Mouse (Mus musculus) liver, embryonic 15.5 days (tissue): Measurements from ENCODE around the gene Rabggta. TPM values are rescaled to one million over a fixed set of nuclear protein-coding genes. Genes with fewer than 3 reads are reported as not detected.

Experiments used
- ATAC-seq: fragments of 200-750 bp; cut with Nextera tagmentation; 2 replicates; pipeline ENCODE4 v1.8.0; 2017; ENCODE audit warnings: moderate number of reproducible peaks, mild to moderate bottlenecking, moderate library complexity; ENCODE audit not compliant: insufficient read depth
- H3K27ac ChIP-seq: fragments of 300-500 bp; sonication (generic); replicated peaks from 2 replicates; pipeline ENCODE4 v1.5.1; 2015; ENCODE audit warnings: mild to moderate bottlenecking, inconsistent platforms
- H3K27me3 ChIP-seq: fragments of 300-500 bp; sonication (generic); 2 replicates; pipeline ENCODE4 v1.6.1; 2015; ENCODE audit warnings: mild to moderate bottlenecking, inconsistent platforms
- H3K36me3 ChIP-seq: fragments of 300-500 bp; sonication (generic); replicated peaks from 2 replicates; pipeline ENCODE4 v1.6.1; 2015; ENCODE audit warnings: moderate library complexity, mild to moderate bottlenecking, inconsistent platforms
- H3K4me1 ChIP-seq: fragments of 300-500 bp; sonication (generic); replicated peaks from 2 replicates; pipeline ENCODE4 v1.6.1; 2015; ENCODE audit warnings: inconsistent platforms
- H3K4me2 ChIP-seq: fragments of 300-500 bp; sonication (generic); 2 replicates; pipeline ENCODE4 v1.6.1; 2015; ENCODE audit warnings: moderate library complexity, mild to moderate bottlenecking, inconsistent platforms
- H3K4me3 ChIP-seq: fragments of 300-500 bp; sonication (generic); replicated peaks from 2 replicates; pipeline ENCODE4 v1.5.1; 2015; ENCODE audit warnings: mild to moderate bottlenecking, inconsistent platforms
- H3K9ac ChIP-seq: fragments of 300-500 bp; sonication (generic); 2 replicates; pipeline ENCODE4 v1.6.1; 2015; ENCODE audit warnings: moderate library complexity, mild to moderate bottlenecking, inconsistent platforms
- H3K9me3 ChIP-seq: fragments of 300-500 bp; sonication (generic); replicated peaks from 2 replicates; pipeline ENCODE4 v1.6.1; 2016; ENCODE audit warnings: inconsistent platforms
- WGBS: fragments of 180-500 bp; shearing (Covaris S2); methylation state at CpG from one replicate; pipeline ENCODE4 v1.1.7; 2015; ENCODE audit warnings: mixed read lengths; ENCODE audit not compliant: insufficient replicate concordance; 5-methylcytosine and 5-hydroxymethylcytosine counted together
- polyA plus RNA-seq: library from polyadenylated mRNA; unstranded; fragments of >200 nt; fragmentation: Nextera tagmentation; extraction: Ambion mirVana; gene quantifications from 2 replicates; pipeline ENCODE4 v1.2.1, GENCODE M21; 2015

The Rabggta gene
- polyA plus RNA-seq, 1 experiment from 2014 or later, result 10.5 TPM

- H3K4me3 ChIP-seq, result no peak overlapping the region
- H3K9me3 ChIP-seq, result no peaks in the 10 kb centered on the region
- peaks cover 2% of the 10 kb centered on the region; the same call in 1 of the 2 replicates for H3K4me1 ChIP-seq
- 56% methylated on average over 10 of the region's 10 CpGs for WGBS
- no peak overlapping the region for H3K9ac ChIP-seq
- H3K4me2 ChIP-seq, result no peak overlapping the region
- no peak overlapping the region for H3K27ac ChIP-seq
- peaks cover under 1% of the 10 kb centered on the region; the same call in 1 of the 2 replicates for H3K36me3 ChIP-seq
- H3K27me3 ChIP-seq, result peaks cover 7% of the 10 kb centered on the region; the same call in 1 of the 2 replicates
- no peak for ATAC-seq
These were observed 11.8 kb upstream of the Rabggta start for GRCm38 (mm10) chr14:55733889-55734288.

DNA sequence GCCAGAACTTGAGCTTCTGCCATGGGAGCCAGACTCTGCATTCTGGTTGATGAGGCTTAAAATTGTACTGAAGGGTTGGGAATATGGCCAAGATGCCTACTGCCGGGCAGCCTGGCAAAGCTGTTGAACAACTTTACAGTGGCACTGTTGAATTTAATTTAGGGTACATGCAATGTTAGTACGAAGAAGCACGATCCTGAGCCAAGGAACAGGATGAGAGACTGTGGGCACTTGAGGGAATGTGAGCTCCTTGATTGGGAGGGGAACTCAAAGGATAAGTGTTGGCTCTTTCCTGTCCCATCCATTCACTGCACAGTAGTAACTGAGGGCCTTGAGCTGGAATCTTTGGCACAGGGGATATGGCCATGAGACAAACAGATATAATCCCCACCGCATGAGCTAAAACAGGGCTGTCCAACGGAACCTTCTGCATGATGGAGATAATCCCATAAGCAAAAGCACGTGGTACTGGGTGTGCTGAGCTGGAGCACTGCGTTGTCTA lies 8.5 kb upstream of the Rabggta start:
- Histone ChIP-seq H3K4me2 (no peak overlapping the region), H3K27me3 (peaks cover 7% of the 10 kb centered on the region; the same call in 1 of the 2 replicates), H3K4me3 (no peak overlapping the region), H3K4me1 (peaks cover 8% of the 10 kb centered on the region), H3K9me3 (no peaks in the 10 kb centered on the region), H3K36me3 (no peaks in the 10 kb centered on the region), H3K27ac (no peak overlapping the region), H3K9ac (no peak overlapping the region)
- 54% methylated on average over 7 of the region's 7 CpGs for WGBS
- ATAC-seq, result no peak

- Histone ChIP-seq H3K4me3 (no peak overlapping the region), H3K9me3 (no peaks in the 10 kb centered on the region), H3K27me3 (peaks cover 7% of the 10 kb centered on the region; the same call in 1 of the 2 replicates), H3K4me1 (peaks cover 13% of the 10 kb centered on the region), H3K27ac (no peak overlapping the region), H3K36me3 (no peaks in the 10 kb centered on the region), H3K4me2 (no peak overlapping the region), H3K9ac (no peak overlapping the region)
- 64% methylated on average over 7 of the region's 7 CpGs for WGBS
- ATAC-seq, result no peak
These were observed 8.1 kb upstream of the Rabggta start for GRCm38 (mm10) chr14:55730116-55730515.

GRCm38 (mm10) chr14:55727889-55728685 lies 6.0 kb upstream of the Rabggta start:
- Histone ChIP-seq H3K4me1 (peaks cover 31% of the 10 kb centered on the region), H3K9me3 (no peaks in the 10 kb centered on the region), H3K27me3 (peaks cover 7% of the 10 kb centered on the region; the same call in 1 of the 2 replicates), H3K27ac (no peak overlapping the region), H3K4me2 (no peak overlapping the region), H3K9ac (no peak overlapping the region), H3K36me3 (no peaks in the 10 kb centered on the region), H3K4me3 (no peak overlapping the region)
- ATAC-seq, result no peak
- WGBS, result 43% methylated on average over 8 of the region's 8 CpGs

DNA sequence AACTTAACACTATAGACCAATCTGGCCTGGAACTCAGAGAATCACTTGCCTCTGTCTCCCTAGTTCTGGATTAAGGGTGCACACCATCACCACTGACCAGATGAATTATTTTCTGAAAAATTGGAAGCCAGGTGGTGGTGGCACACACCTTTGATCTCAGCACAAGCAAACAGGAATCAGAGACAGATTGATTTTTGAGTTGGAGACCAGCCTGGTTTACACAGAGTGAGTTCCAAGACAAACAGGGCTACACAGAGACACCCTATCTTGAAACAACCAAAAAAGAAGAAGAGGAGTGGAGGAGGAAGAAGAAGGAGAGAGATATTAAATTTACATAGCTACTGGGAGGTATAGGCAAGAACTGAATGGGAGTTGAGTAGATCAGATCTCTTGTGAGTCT lies 4.2 kb upstream of the Rabggta start:
- peaks cover 50% of the 10 kb centered on the region for H3K4me1 ChIP-seq
- ATAC-seq, result no peak
- no peak overlapping the region for H3K4me2 ChIP-seq
- peaks cover 7% of the 10 kb centered on the region; the same call in 1 of the 2 replicates for H3K27me3 ChIP-seq
- no peaks in the 10 kb centered on the region for H3K36me3 ChIP-seq
- no peak overlapping the region for H3K27ac ChIP-seq
- no peaks in the 10 kb centered on the region for H3K9me3 ChIP-seq
- no peak overlapping the region for H3K9ac ChIP-seq
- H3K4me3 ChIP-seq, result no peak overlapping the region

DNA sequence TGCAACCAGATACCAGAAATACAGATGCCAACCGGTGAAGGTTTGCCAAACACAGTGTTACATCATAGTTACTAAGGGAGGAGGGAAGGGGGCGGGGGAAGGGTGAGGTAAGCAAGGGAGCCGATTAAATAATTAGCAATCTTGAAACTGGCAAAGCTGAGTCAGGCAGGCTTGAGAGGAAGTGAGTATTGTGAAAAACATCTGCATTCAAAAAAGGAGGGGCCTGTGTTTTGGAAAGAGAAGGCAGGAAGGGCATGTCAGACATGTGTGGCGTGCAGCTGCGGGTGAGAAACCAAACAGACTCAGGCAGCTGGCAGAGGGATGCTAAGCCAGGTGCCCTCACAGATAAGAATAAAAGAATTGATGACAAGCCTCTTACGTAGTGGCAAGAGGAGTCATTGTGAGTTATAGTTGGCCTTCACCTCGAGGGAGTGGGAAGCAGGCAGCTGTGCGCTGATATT lies 2.4 kb upstream of the Rabggta start:
- Histone ChIP-seq H3K27ac (0 out of 2 replicates have a peak overlapping the region, but pooled peaks have one; percentile 14), H3K4me3 (no peak overlapping the region), H3K4me1 (peaks cover 58% of the 10 kb centered on the region), H3K9ac (no peak overlapping the region), H3K9me3 (no peaks in the 10 kb centered on the region), H3K36me3 (no peaks in the 10 kb centered on the region), H3K27me3 (no peaks in the 10 kb centered on the region; the same call in 1 of the 2 replicates), H3K4me2 (peak overlapping the region; percentile 25)
- ATAC-seq, result no peak
- WGBS, result 21% methylated on average over 8 of the region's 8 CpGs

GRCm38 (mm10) chr14:55723433-55723832 lies 1.4 kb upstream of the Rabggta start:
- Histone ChIP-seq H3K27me3 (no peaks in the 10 kb centered on the region; the same call in 1 of the 2 replicates), H3K4me3 (no peak overlapping the region), H3K4me1 (peaks cover 51% of the 10 kb centered on the region), H3K9me3 (no peaks in the 10 kb centered on the region), H3K4me2 (no peak overlapping the region), H3K36me3 (peaks cover 10% of the 10 kb centered on the region; the same call in 1 of the 2 replicates), H3K27ac (peak overlapping the region; percentile 87), H3K9ac (no peak overlapping the region)
- ATAC-seq, result no peak
- WGBS, result 52% methylated on average over 7 of the region's 7 CpGs

- WGBS, result 18% methylated on average over 8 of the region's 8 CpGs
- no peaks in the 10 kb centered on the region for H3K9me3 ChIP-seq
These were observed 429 bp upstream of the Rabggta start for GRCm38 (mm10) chr14:55722438-55722945.

DNA sequence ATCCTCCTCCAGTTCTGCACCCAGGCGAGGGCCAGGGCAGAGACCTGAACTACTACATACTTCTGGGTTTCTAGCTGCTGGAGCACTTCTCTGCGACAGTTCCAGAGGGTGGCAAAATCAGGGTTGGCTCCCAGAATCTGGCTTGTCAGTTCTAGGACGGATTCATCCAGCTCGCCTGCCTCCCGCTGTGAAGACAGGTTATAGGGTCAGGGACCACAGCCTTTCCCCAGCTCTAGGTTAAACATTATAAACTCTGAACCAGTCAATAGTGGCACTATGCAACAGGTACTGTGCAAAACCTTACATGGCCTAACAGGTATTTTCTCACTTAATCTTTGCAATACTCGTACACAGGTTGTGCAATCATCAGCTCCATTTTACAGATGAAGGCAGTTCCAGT lies 987 bp downstream of the Rabggta start:
- Histone ChIP-seq H3K27me3 (no peaks in the 10 kb centered on the region), H3K4me3 (peak overlapping the region; percentile 85), H3K9ac (peak overlapping the region; percentile 74; the same call in 1 of the 2 replicates), H3K4me1 (peaks cover 50% of the 10 kb centered on the region), H3K9me3 (no peaks in the 10 kb centered on the region), H3K4me2 (peak overlapping the region; percentile 87), H3K27ac (peak overlapping the region; percentile 87), H3K36me3 (peaks cover 14% of the 10 kb centered on the region; the same call in 1 of the 2 replicates)
- WGBS, result 70% methylated on average over 6 of the region's 6 CpGs
- ATAC-seq, result no peak

More at GRCm38 (mm10) chr14:55722438-55722945, 429 bp upstream of the Rabggta start:
- H3K4me3 ChIP-seq, result peak overlapping the region; percentile 85
- no peaks in the 10 kb centered on the region; the same call in 1 of the 2 replicates for H3K27me3 ChIP-seq
- peak overlapping the region; percentile 74; the same call in 1 of the 2 replicates for H3K9ac ChIP-seq
- peak overlapping the region; percentile 87 for H3K27ac ChIP-seq
- H3K4me1 ChIP-seq, result peaks cover 50% of the 10 kb centered on the region
- H3K4me2 ChIP-seq, result peak overlapping the region; percentile 87
- H3K36me3 ChIP-seq, result peaks cover 14% of the 10 kb centered on the region; the same call in 1 of the 2 replicates
- no peak for ATAC-seq

GRCm38 (mm10) chr14:55720666-55721065 lies 1.4 kb downstream of the Rabggta start:
- Histone ChIP-seq H3K9ac (no peak overlapping the region), H3K4me2 (peak overlapping the region; percentile 87), H3K4me1 (peaks cover 50% of the 10 kb centered on the region), H3K4me3 (peak overlapping the region; percentile 85; the same call in 1 of the 2 replicates), H3K36me3 (peaks cover 14% of the 10 kb centered on the region; the same call in 1 of the 2 replicates), H3K9me3 (no peaks in the 10 kb centered on the region), H3K27me3 (no peaks in the 10 kb centered on the region), H3K27ac (peak overlapping the region; percentile 87)
- 91% methylated on average over 12 of the region's 12 CpGs for WGBS
- no peak for ATAC-seq

DNA sequence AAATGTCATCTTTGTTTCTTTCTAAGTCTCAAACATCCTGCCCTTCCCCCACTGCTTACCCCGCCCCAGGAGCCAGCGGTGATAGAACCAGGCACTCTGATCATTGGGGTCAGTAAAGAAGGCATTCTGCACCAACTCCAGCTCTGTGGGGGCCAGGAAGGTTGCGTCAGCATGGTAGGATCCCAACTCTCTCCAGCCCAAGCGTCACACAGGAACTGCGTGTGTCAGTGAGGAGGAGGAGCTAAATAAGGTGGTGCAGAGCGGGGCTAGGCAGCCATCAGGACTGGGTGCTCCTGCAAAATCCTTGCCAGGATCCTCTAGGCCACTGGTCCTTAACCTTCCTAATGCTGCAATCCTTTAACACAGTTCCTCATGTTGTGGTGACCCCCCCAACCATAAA lies 2.3 kb downstream of the Rabggta start:
- H3K4me3 ChIP-seq, result no peak overlapping the region
- H3K4me2 ChIP-seq, result no peak overlapping the region
- no peak overlapping the region for H3K27ac ChIP-seq
- no peaks in the 10 kb centered on the region for H3K9me3 ChIP-seq
- H3K36me3 ChIP-seq, result peaks cover 14% of the 10 kb centered on the region; the same call in 1 of the 2 replicates
- peaks cover 48% of the 10 kb centered on the region for H3K4me1 ChIP-seq
- 79% methylated on average over 6 of the region's 6 CpGs for WGBS
- ATAC-seq, result no peak
- no peaks in the 10 kb centered on the region for H3K27me3 ChIP-seq
- H3K9ac ChIP-seq, result no peak overlapping the region
